Mouse (Mus musculus) midbrain, postnatal 0 days (tissue): ENCODE data around the gene Zbed3. TPM values are rescaled to one million over a fixed set of nuclear protein-coding genes. Genes with fewer than 3 reads are reported as not detected.

Experiments used
- ATAC-seq: fragments of 200-750 bp; cut with Nextera tagmentation; 2 replicates; pipeline ENCODE4 v1.8.0; 2017; ENCODE audit warnings: moderate number of reproducible peaks, mild to moderate bottlenecking, moderate TSS enrichment, moderate library complexity; ENCODE audit not compliant: low FRiP score
- DNase-seq: peaks from one replicate; pipeline ENCODE4 v3.0.0-alpha.2; 2015; ENCODE audit warnings: low spot score
- H3K27ac ChIP-seq: fragments of 300-500 bp; sonication (generic); 2 replicates; pipeline ENCODE4 v1.5.1; 2014; ENCODE audit warnings: low read depth, mild to moderate bottlenecking, low read length, mixed read lengths
- H3K27me3 ChIP-seq: fragments of 300-500 bp; sonication (generic); 2 replicates; pipeline ENCODE4 v1.6.1; 2014; ENCODE audit warnings: low read length, control low read depth, mixed read lengths; ENCODE audit not compliant: insufficient read depth
- H3K36me3 ChIP-seq: fragments of 300-500 bp; sonication (generic); 2 replicates; pipeline ENCODE4 v1.6.1; 2014; ENCODE audit warnings: low read length, control low read depth, mixed read lengths; ENCODE audit not compliant: insufficient read depth
- H3K4me1 ChIP-seq: fragments of 300-500 bp; sonication (generic); 2 replicates; pipeline ENCODE4 v1.6.1; 2014; ENCODE audit warnings: mild to moderate bottlenecking, control low read depth, antibody characterized with exemption, low read length, mixed read lengths; ENCODE audit not compliant: insufficient read depth
- H3K4me2 ChIP-seq: fragments of 300-500 bp; sonication (generic); 2 replicates; pipeline ENCODE4 v1.6.1; 2014; ENCODE audit warnings: low read depth, mild to moderate bottlenecking, low read length, mixed read lengths; ENCODE audit not compliant: poor library complexity, severe bottlenecking
- H3K4me3 ChIP-seq: fragments of 300-500 bp; sonication (generic); 2 replicates; pipeline ENCODE4 v1.5.1; 2014; ENCODE audit warnings: low read depth, mild to moderate bottlenecking, low read length, moderate library complexity
- H3K9ac ChIP-seq: fragments of 300-500 bp; sonication (generic); replicated peaks from 2 replicates; pipeline ENCODE4 v1.6.1; 2014; ENCODE audit warnings: mild to moderate bottlenecking, low read length, moderate library complexity, mixed read lengths; ENCODE audit not compliant: poor library complexity, severe bottlenecking
- H3K9me3 ChIP-seq: fragments of 300-500 bp; sonication (generic); 2 replicates; pipeline ENCODE4 v1.6.1; 2016; ENCODE audit warnings: low read length, control low read depth
- CTCF ChIP-seq: IDR thresholded peaks from 2 replicates; pipeline ENCODE4 v1.5.1; 2016; ENCODE audit warnings: antibody characterized with exemption, mild to moderate bottlenecking
- WGBS: fragments of 180-500 bp; shearing (Covaris S2); extraction: QIAGEN DNeasy Blood & Tissue Kit; methylation state at CpG from one replicate; pipeline ENCODE4 v1.1.7; 2014; 5-methylcytosine and 5-hydroxymethylcytosine counted together
- polyA plus RNA-seq: library from polyadenylated mRNA; unstranded; fragments of >200 nt; fragmentation: Nextera tagmentation; extraction: Ambion mirVana; gene quantifications from 2 replicates; pipeline ENCODE4 v1.2.1, GENCODE M21; 2015
- total RNA-seq: library from RNA; depleted of rRNA; stranded (reverse); fragments of >200 nt; gene quantifications from 2 replicates; pipeline ENCODE4 v1.2.3, GENCODE M21; 2014

Zbed3 gene
- total and polyA plus RNA-seq, 2 experiments from 2014 or later: 23.8 to 31.5 TPM

DNA sequence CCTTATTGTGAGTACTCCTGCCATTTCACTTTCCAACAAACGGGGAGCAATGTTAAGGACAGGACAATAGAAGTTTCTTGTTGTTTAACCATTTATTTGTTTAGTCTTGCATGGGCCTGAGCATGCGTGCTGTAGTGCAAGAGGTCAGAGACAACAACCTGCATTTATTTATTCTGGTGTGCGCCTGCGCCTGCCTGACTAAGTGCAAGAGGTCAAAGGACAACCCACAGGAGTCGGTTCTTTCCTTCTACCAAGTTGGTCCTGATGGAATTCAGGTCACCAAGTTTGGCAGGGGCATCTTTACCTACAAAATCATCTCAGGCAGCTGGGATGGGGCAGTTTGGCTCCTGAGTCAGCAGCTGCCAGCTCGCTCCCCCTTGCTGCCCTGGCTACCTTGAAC is 22.5 kb downstream of the Zbed3 start:
- H3K4me1 ChIP-seq: no peaks in the 10 kb centered on the region
- TF ChIP-seq CTCF: no peak
- WGBS: 72% methylated on average over 6 of the region's 6 CpGs

DNA sequence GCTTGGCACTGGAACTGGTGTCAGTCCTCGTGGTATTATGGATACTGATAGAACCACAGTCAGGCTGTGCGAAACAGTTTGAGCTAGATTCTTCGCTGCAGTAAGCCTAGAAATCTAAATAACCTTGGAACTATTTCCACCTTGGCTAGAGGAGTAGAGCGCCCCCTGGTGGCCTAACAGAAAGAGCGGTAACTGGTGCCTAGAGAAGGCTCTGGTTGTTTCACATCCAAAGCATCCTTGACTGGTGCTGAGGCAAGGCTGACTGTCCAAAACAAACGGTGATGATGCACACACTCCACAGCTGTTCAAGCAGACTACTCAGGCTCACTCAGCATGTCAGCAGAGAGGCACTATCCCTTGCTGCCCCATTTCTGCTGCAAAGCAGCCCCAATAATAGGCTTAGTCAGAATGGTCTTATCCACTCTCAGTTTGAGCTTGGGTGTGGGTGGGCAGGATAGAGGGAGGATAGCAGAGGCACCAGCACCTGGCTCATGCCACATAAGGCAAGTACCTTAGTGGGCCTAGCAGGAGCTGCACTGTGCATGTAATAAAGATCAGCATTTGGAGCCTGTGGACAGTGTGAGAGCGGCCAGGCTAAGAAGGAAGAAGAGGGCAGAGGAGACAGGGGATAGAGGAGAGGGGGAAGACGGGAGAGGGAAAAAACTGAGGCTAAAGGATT is 23.7 kb downstream of the Zbed3 start:
- DNase-seq (peak; percentile 93), ATAC-seq (peak; percentile 66; the same call in 1 of the 2 replicates)
- Histone ChIP-seq H3K27me3 (no peaks in the 10 kb centered on the region), H3K9ac (no peak overlapping the region), H3K4me3 (no peak overlapping the region), H3K36me3 (peaks cover 8% of the 10 kb centered on the region; the same call in 1 of the 2 replicates), H3K27ac (no peak overlapping the region), H3K9me3 (no peaks in the 10 kb centered on the region), H3K4me2 (no peak overlapping the region), H3K4me1 (no peaks in the 10 kb centered on the region)
- WGBS: 23% methylated on average over 8 of the region's 8 CpGs
- TF ChIP-seq CTCF: peak; percentile 97

More for the DNA sequence above, 22.5 kb downstream of the Zbed3 start:
- H3K36me3 ChIP-seq: 0 out of 2 replicates have a peak, but pooled peaks cover 4% of the 10 kb centered on the region
- no peaks in the 10 kb centered on the region for H3K27me3 ChIP-seq
- ATAC-seq: no peak
- no peak overlapping the region for H3K27ac ChIP-seq
- no peak for DNase-seq
- no peak overlapping the region for H3K4me3 ChIP-seq
- no peak overlapping the region for H3K4me2 ChIP-seq
- H3K9me3 ChIP-seq: no peaks in the 10 kb centered on the region
- H3K9ac ChIP-seq: no peak overlapping the region

DNA sequence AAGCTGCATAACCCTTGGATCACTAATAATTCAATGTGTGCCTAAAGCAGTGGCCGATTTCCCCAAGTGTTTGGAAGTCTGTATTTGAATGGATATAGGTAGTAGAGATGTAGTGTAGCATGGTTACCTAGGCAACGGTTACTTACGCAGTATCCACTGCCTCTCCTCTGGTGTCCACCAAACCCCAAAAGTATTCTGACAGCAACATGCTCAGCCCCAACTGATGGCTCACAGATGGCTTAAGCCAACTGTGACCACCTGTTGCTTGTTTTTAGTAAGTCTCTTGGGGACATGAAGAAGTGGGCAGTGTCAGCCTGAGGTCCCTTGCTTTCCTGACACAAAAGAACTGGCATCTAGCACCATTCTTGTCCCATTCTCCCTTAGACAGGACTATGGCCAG is 25.1 kb downstream of the Zbed3 start:
- 83% methylated on average over 3 of the region's 3 CpGs for WGBS
- Histone ChIP-seq H3K27me3 (no peaks in the 10 kb centered on the region), H3K9me3 (no peaks in the 10 kb centered on the region), H3K9ac (no peak overlapping the region), H3K27ac (no peak overlapping the region), H3K4me3 (no peak overlapping the region), H3K4me1 (no peaks in the 10 kb centered on the region), H3K4me2 (no peak overlapping the region), H3K36me3 (peaks cover 19% of the 10 kb centered on the region; the same call in 1 of the 2 replicates)
- ATAC-seq (no peak), DNase-seq (no peak)
- TF ChIP-seq CTCF: no peak

DNA sequence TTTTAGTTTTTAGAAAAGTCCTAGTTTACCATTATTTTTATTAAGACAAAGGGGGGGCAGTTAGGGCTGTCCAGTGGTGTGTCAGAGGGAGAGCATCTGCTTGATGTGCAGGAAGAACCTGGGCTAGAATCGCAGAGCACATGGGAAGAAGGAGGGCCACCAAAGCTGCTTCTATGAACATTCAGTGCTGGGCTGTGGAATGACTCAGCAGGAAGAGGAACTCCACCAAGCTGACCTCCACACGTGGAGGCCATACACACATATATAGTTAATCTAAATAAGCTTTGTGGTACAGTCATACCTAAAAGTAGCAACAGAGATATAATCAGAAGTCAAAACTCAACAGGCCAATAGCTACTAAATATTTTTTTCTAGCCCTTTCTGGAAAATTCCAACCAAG is 34.8 kb downstream of the Zbed3 start:
- Histone ChIP-seq H3K9me3 (no peaks in the 10 kb centered on the region), H3K36me3 (peaks cover 65% of the 10 kb centered on the region), H3K4me2 (no peak overlapping the region), H3K4me1 (no peaks in the 10 kb centered on the region), H3K27ac (no peak overlapping the region), H3K4me3 (no peak overlapping the region), H3K27me3 (no peaks in the 10 kb centered on the region), H3K9ac (no peak overlapping the region)
- no peak for DNase-seq
- WGBS: 95% methylated on average over 2 of the region's 2 CpGs
- no peak for TF ChIP-seq CTCF
- no peak for ATAC-seq

DNA sequence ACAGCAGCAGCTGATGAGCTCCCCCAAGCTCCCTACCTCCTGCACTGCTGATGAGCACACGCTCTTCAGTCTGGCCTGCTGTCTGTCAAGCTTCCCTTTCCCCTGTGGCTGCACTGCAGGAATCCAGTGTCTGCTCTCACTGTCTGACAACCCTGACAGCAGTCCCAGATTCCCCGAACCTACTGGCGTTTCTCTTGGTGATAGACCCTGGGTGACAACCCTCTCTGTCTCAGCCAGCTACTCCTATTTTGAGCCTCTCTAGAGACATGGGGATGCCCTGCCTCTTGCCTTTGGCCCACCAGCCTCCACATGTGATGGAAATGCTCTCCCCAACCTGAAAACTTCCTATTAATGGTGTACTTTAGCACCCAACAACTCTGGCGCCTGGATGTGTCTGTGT is 40.0 kb downstream of the Zbed3 start:
- H3K4me1 ChIP-seq: no peaks in the 10 kb centered on the region
- no peak overlapping the region for H3K27ac ChIP-seq
- no peak for ATAC-seq
- no peak overlapping the region for H3K4me2 ChIP-seq
- no peak overlapping the region for H3K4me3 ChIP-seq
- H3K36me3 ChIP-seq: peaks cover 49% of the 10 kb centered on the region
- 81% methylated on average over 4 of the region's 4 CpGs for WGBS
- no peaks in the 10 kb centered on the region for H3K27me3 ChIP-seq
- no peaks in the 10 kb centered on the region for H3K9me3 ChIP-seq
- no peak for DNase-seq
- no peak overlapping the region for H3K9ac ChIP-seq
- TF ChIP-seq CTCF: no peak

DNA sequence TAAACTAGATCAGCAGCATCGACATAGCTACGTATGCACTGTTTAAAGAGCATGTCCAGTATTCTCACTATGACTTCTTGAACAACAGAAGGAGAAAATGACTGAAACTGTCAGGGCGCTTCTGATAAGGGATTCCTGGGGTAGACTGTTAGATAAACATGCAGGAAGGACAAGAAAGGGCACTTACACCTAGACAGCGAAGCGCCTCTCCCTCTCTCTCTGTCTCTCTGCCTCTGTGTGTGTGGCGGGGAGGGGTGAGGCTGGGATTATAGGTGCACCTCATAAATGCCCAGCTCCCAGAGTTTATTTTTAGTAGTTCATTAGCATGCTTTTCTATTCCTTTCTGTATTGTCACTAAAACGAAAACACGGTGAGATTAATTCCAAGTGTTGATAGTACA is 42.9 kb downstream of the Zbed3 start:
- no peak overlapping the region for H3K4me2 ChIP-seq
- no peak overlapping the region for H3K27ac ChIP-seq
- no peak overlapping the region for H3K9ac ChIP-seq
- DNase-seq (no peak), ATAC-seq (no peak)
- H3K4me1 ChIP-seq: no peaks in the 10 kb centered on the region
- H3K9me3 ChIP-seq: no peaks in the 10 kb centered on the region
- WGBS: 96% methylated on average over 8 of the region's 8 CpGs
- H3K4me3 ChIP-seq: no peak overlapping the region
- H3K27me3 ChIP-seq: no peaks in the 10 kb centered on the region
- TF ChIP-seq CTCF: no peak
- peaks cover 52% of the 10 kb centered on the region for H3K36me3 ChIP-seq
